Mouse (Mus musculus) liver, postnatal 0 days (tissue): ENCODE data around the gene Ggn.

ENCODE experiments used
- CTCF ChIP-seq: sonication (generic); IDR thresholded peaks from 2 replicates; pipeline ENCODE4 v1.5.1; 2016; ENCODE audit warnings: antibody characterized with exemption, low read depth
- EP300 ChIP-seq: IDR thresholded peaks from 2 replicates; pipeline ENCODE4 v1.6.1; 2016; ENCODE audit warnings: antibody characterized with exemption, low read depth, mild to moderate bottlenecking

DNA sequence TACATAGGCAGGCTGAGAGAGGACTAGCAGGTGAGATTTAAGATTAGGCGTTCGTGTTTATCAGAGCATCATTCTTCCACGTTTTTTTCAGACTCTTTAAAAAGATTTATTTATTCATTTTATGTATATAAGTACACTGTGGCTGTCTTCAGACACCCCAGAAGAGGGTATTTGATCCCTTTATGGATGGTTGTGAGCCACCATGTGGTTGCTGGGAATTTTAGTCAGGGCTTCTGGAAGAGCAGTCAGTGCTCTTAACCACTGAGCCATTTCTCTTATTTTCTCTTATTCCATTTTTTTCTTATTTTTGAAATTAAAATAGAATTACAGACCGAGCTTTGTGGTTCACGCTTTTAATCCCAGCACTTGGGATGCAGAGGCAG, 10.8 kb downstream of the Ggn start:
- no peak for TF ChIP-seq CTCF
- TF ChIP-seq EP300, result no peak
